Mouse (Mus musculus): Measurements from ENCODE around the gene Tmem204.

The Tmem204 gene

GRCm38 (mm10) chr17:25084835-25085385, 1.5 kb upstream of the Tmem204 start:
- no peak for DNase-seq (ENCODE audit: low read depth)

GRCm38 (mm10) chr17:25082887-25083286, 504 bp downstream of the Tmem204 start:
- DNase-seq (ENCODE audit: low read depth): no peak

GRCm38 (mm10) chr17:25082081-25082847, 1.1 kb downstream of the Tmem204 start:
- DNase-seq (ENCODE audit: low read depth): no peak

GRCm38 (mm10) chr17:25080960-25081381, 2.4 kb downstream of the Tmem204 start:
- DNase-seq (ENCODE audit: low read depth): no peak

GRCm38 (mm10) chr17:25080210-25080609, 3.2 kb downstream of the Tmem204 start:
- no peak for DNase-seq (ENCODE audit: low read depth)

- no peak for DNase-seq (ENCODE audit: low read depth)
Measured at GRCm38 (mm10) chr17:25077771-25078372, 5.5 kb downstream of the Tmem204 start.

- DNase-seq (ENCODE audit: low read depth): no peak
Measured at GRCm38 (mm10) chr17:25076906-25077305, 6.5 kb downstream of the Tmem204 start.

GRCm38 (mm10) chr17:25068690-25069089, 14.7 kb downstream of the Tmem204 start:
- DNase-seq (ENCODE audit: low read depth): no peak

- DNase-seq (ENCODE audit: low read depth): no peak
Measured at GRCm38 (mm10) chr17:25067442-25067851, 15.9 kb downstream of the Tmem204 start.

- no peak for DNase-seq (ENCODE audit: low read depth)
Measured at GRCm38 (mm10) chr17:25066595-25066994, 16.8 kb downstream of the Tmem204 start.

GRCm38 (mm10) chr17:25065189-25065588, 18.2 kb downstream of the Tmem204 start:
- DNase-seq (ENCODE audit: low read depth): no peak

- DNase-seq (ENCODE audit: low read depth): no peak
Measured at GRCm38 (mm10) chr17:25064351-25064750, 19.0 kb downstream of the Tmem204 start.

- DNase-seq (ENCODE audit: low read depth): no peak
Measured at GRCm38 (mm10) chr17:25063872-25064271, 19.5 kb downstream of the Tmem204 start.

- DNase-seq (ENCODE audit: low read depth): no peak
Measured at GRCm38 (mm10) chr17:25063261-25063660, 20.1 kb downstream of the Tmem204 start.

- DNase-seq (ENCODE audit: low read depth): no peak
Measured at GRCm38 (mm10) chr17:25057041-25057440, 26.4 kb downstream of the Tmem204 start.

GRCm38 (mm10) chr17:25053274-25053673, 30.1 kb downstream of the Tmem204 start:
- no peak for DNase-seq (ENCODE audit: low read depth)

GRCm38 (mm10) chr17:25047143-25047542, 36.2 kb downstream of the Tmem204 start:
- no peak for DNase-seq (ENCODE audit: low read depth)

- DNase-seq (ENCODE audit: low read depth): no peak
Measured at GRCm38 (mm10) chr17:25045281-25045680, 38.1 kb downstream of the Tmem204 start.

- DNase-seq (ENCODE audit: low read depth): no peak
Measured at GRCm38 (mm10) chr17:25044879-25045278, 38.5 kb downstream of the Tmem204 start.

GRCm38 (mm10) chr17:25036183-25036582, 47.2 kb downstream of the Tmem204 start:
- DNase-seq (ENCODE audit: low read depth): no peak

- peak; percentile 69 for DNase-seq (ENCODE audit: low read depth)
Measured at GRCm38 (mm10) chr17:25016292-25017132, 66.9 kb downstream of the Tmem204 start.

- DNase-seq (ENCODE audit: low read depth): peak; percentile 98
Measured at GRCm38 (mm10) chr17:25015655-25016291, 67.6 kb downstream of the Tmem204 start, which contains the start of the genes Cramp1l and Ift140. Gene Cramp1l (minus strand): TSS chr17:25015788. Gene Ift140 (plus strand): TSS chr17:25016085.
